ENCODE assay signal across 36 mouse cellular contexts in the genomic region with DNA sequence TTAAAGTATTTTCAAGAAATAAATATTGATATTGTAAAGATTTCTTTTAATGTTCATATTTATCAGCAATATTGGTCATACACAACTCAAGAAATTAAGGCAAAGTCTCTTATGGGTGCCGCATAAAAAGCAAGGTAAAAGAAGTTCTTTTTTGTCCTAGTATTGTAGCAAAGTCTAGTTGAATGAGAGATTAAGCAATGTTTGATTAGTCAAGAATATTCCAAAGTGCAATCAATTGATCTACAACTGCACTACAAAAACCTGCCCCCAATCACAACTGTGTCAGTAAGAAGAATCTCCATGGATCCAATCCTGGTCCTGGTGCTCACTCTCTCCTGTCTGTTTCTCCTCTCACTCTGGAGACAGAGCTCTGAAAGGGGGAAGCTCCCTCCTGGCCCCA. TPM values are rescaled to one million over a fixed set of nuclear protein-coding genes. Genes with fewer than 3 reads are reported as not detected.
"Had no signal": no experiment of that assay in that cellular context is flagged by ENCODE, and none has a peak within 500 bp of the region (broad histone marks: within the 10 kb centered on the region; RNA-seq: fewer than 3 reads in every experiment).

A gene (plus strand): TSS at position 285 of the 400 bp plus-strand sequence.

RNA-seq across cellular contexts. Expression of the gene that starts here (rescaled TPM):
- total RNA-seq: left cerebral cortex, adult 2 months; left cerebral cortex, adult 8-10 months; left cerebral cortex, postnatal 10 days; left cerebral cortex, postnatal 14 days; left cerebral cortex, postnatal 25 days; left cerebral cortex, postnatal 36 days; left cerebral cortex, postnatal 4 days; megakaryocyte progenitor cell, adult 5-6 weeks; megakaryocyte, adult 5-6 weeks; megakaryocyte-erythroid progenitor cell, adult 5-6 weeks; midbrain, postnatal 0 days; monocyte, adult 5-6 weeks had no signal
- polyA plus RNA-seq: limb, embryonic 10.5 days; limb, embryonic 11.5 days; limb, embryonic 12.5 days; limb, embryonic 13.5 days; limb, embryonic 14.5 days; limb, embryonic 15.5 days; liver, embryonic 11.5 days; liver, embryonic 12.5 days; lung, adult 2 months; lung, embryonic 14.5 days; lung, embryonic 15.5 days; lung, embryonic 16.5 days; lung, postnatal 0 days; macrophage; midbrain, embryonic 10.5 days; midbrain, embryonic 11.5 days; midbrain, embryonic 12.5 days; midbrain, embryonic 13.5 days; midbrain, embryonic 14.5 days; midbrain, embryonic 15.5 days; midbrain, embryonic 16.5 days; midbrain, postnatal 0 days; myocyte; neural tube, embryonic 11.5 days; neural tube, embryonic 12.5 days had no signal
